Mouse (Mus musculus) MEL (cell line): ENCODE results near the gene Rhobtb1.

Experiments used
- CTCF ChIP-seq, 3 experiments: IDR thresholded peaks in 2 of 3; conservative IDR thresholded peaks in 1 of 3; 2 replicates each; pipeline ENCODE4 v1.5.1; 2011 to 2012; ENCODE audit warnings: low read length in 3 of 3, low read depth in 2 of 3, mild to moderate bottlenecking in 2 of 3, improper control_type of control experiment in 1 of 3, inconsistent platforms in 1 of 3, mixed read lengths in 1 of 3, moderate library complexity in 1 of 3; ENCODE audit not compliant: control insufficient read depth in 1 of 3, insufficient read depth in 1 of 3, poor library complexity in 1 of 3, severe bottlenecking in 1 of 3
- E2F4 ChIP-seq: IDR thresholded peaks from 2 replicates; pipeline ENCODE4 v1.6.1; 2011; ENCODE audit warnings: low read depth, low read length, improper control_type of control experiment, borderline replicate concordance
- ELF1 ChIP-seq: IDR thresholded peaks from 2 replicates; pipeline ENCODE4 v1.6.1; 2014; ENCODE audit warnings: low read depth, mild to moderate bottlenecking, inconsistent platforms, low read length, improper control_type of control experiment, moderate library complexity
- ETS1 ChIP-seq: IDR thresholded peaks from 2 replicates; pipeline ENCODE4 v1.6.1; 2012; ENCODE audit warnings: low read depth, mild to moderate bottlenecking, inconsistent platforms, low read length, improper control_type of control experiment, moderate library complexity
- GATA1 ChIP-seq: IDR thresholded peaks from 2 replicates; pipeline ENCODE4 v1.6.1; 2011; ENCODE audit warnings: low read depth, low read length, improper control_type of control experiment
- POLR2A ChIP-seq, 2 experiments: IDR thresholded peaks; 2 replicates each; pipeline ENCODE4 v1.6.1; 2011 to 2012; ENCODE audit warnings: low read length in 2 of 2, mild to moderate bottlenecking in 2 of 2, control low read depth in 1 of 2, improper control_type of control experiment in 1 of 2, low read depth in 1 of 2, moderate library complexity in 1 of 2; ENCODE audit not compliant: control insufficient read depth in 1 of 2, insufficient read depth in 1 of 2, poor library complexity in 1 of 2
- USF1 ChIP-seq: IDR thresholded peaks from 2 replicates; pipeline ENCODE4 v1.6.1; 2014; ENCODE audit warnings: low read depth, mild to moderate bottlenecking, inconsistent platforms, low read length, improper control_type of control experiment, moderate library complexity

GRCm38 (mm10) chr10:69265421-69265820, 114.2 kb downstream of the Rhobtb1 start:
- TF ChIP-seq USF1, result no peak
- no peak for TF ChIP-seq CTCF (IDR thresholded peaks at IDR 0.05 in 2 of 3, conservative IDR thresholded peaks at IDR 0.05 in 1 of 3; ENCODE audit: control insufficient read depth in 1 of 3, insufficient read depth in 1 of 3, low read depth in 2 of 3, low read length in 3 of 3, poor library complexity in 1 of 3, severe bottlenecking in 1 of 3)
- no peak for TF ChIP-seq GATA1
- no peak for TF ChIP-seq POLR2A (IDR thresholded peaks at IDR 0.05; ENCODE audit: control insufficient read depth in 1 of 2, insufficient read depth in 1 of 2, low read depth in 1 of 2, low read length in 2 of 2, poor library complexity in 1 of 2)
- TF ChIP-seq ELF1, result no peak
- TF ChIP-seq ETS1, result no peak
- no peak for TF ChIP-seq E2F4
